Mouse (Mus musculus) limb, embryonic 10.5 days (tissue): ENCODE measurements around the gene Lipe. TPM values are rescaled to one million over a fixed set of nuclear protein-coding genes. Genes with fewer than 3 reads are reported as not detected.
A peak's percentile ranks its signal among the peaks of the same experiment; 100 is the strongest.

Source experiments
- DNase-seq: peaks from one replicate; pipeline ENCODE4 v3.0.0-alpha.2; 2017; ENCODE audit warnings: low spot score
- H3K27ac ChIP-seq: fragments of 300-500 bp; sonication (generic); 2 replicates; pipeline ENCODE4 v1.5.1; 2016; ENCODE audit warnings: mild to moderate bottlenecking
- H3K27me3 ChIP-seq: fragments of 300-500 bp; sonication (generic); 2 replicates; pipeline ENCODE4 v1.6.1; 2016; ENCODE audit warnings: low read depth, mild to moderate bottlenecking; ENCODE audit not compliant: poor library complexity, severe bottlenecking
- H3K36me3 ChIP-seq: fragments of 300-500 bp; sonication (generic); 2 replicates; pipeline ENCODE4 v1.6.1; 2016; ENCODE audit warnings: mild to moderate bottlenecking, moderate library complexity
- H3K4me1 ChIP-seq: fragments of 300-500 bp; sonication (generic); 2 replicates; pipeline ENCODE4 v1.6.1; 2016
- H3K4me3 ChIP-seq: fragments of 300-500 bp; sonication (generic); 2 replicates; pipeline ENCODE4 v1.5.1; 2016; ENCODE audit warnings: mild to moderate bottlenecking, moderate library complexity
- H3K9me3 ChIP-seq: fragments of 300-500 bp; sonication (generic); replicated peaks from 2 replicates; pipeline ENCODE4 v1.6.1; 2016; ENCODE audit warnings: mild to moderate bottlenecking
- WGBS: fragments of 180-500 bp; shearing (Covaris S2); methylation state at CpG from one replicate; pipeline ENCODE4 v1.1.7; 2016; 5-methylcytosine and 5-hydroxymethylcytosine counted together
- polyA plus RNA-seq: library from polyadenylated mRNA; unstranded; fragments of >200 nt; fragmentation: Nextera tagmentation; extraction: Ambion mirVana; gene quantifications from 2 replicates; pipeline ENCODE4 v1.2.1, GENCODE M21; 2016

Gene Lipe
- polyA plus RNA-seq, 1 experiment from 2014 or later, result 8.9 TPM

GRCm38 (mm10) chr7:25363151-25363550 lies 35.4 kb downstream of the Lipe start:
- peaks cover 70% of the 10 kb centered on the region for H3K36me3 ChIP-seq
- peaks cover 36% of the 10 kb centered on the region for H3K27me3 ChIP-seq
- 90% methylated on average over 19 of the region's 19 CpGs for WGBS
- no peak overlapping the region for H3K4me3 ChIP-seq
- no peak for DNase-seq
- H3K27ac ChIP-seq, result no peak overlapping the region
- H3K9me3 ChIP-seq, result no peaks in the 10 kb centered on the region
- H3K4me1 ChIP-seq, result peaks cover 18% of the 10 kb centered on the region

- WGBS, result 87% methylated on average over 19 of the region's 19 CpGs
- DNase-seq, result no peak
- Histone ChIP-seq H3K36me3 (peaks cover 98% of the 10 kb centered on the region), H3K4me1 (no peaks in the 10 kb centered on the region), H3K27me3 (no peaks in the 10 kb centered on the region), H3K4me3 (no peak overlapping the region; the same call in 1 of the 2 replicates), H3K9me3 (no peaks in the 10 kb centered on the region), H3K27ac (no peak overlapping the region)
Observed at GRCm38 (mm10) chr7:25358721-25359206, 39.7 kb downstream of the Lipe start.

GRCm38 (mm10) chr7:25348861-25349260 lies 49.6 kb downstream of the Lipe start:
- Histone ChIP-seq H3K9me3 (peaks cover 5% of the 10 kb centered on the region; the same call in 1 of the 2 replicates), H3K36me3 (peaks cover 97% of the 10 kb centered on the region), H3K4me3 (no peak overlapping the region), H3K27me3 (no peaks in the 10 kb centered on the region), H3K4me1 (no peaks in the 10 kb centered on the region), H3K27ac (no peak overlapping the region)
- 88% methylated on average over 8 of the region's 8 CpGs for WGBS
- no peak for DNase-seq

GRCm38 (mm10) chr7:25341000-25341784 lies 57.3 kb downstream of the Lipe start:
- no peak for DNase-seq
- H3K36me3 ChIP-seq, result peaks cover 91% of the 10 kb centered on the region
- WGBS, result 88% methylated on average over 20 of the region's 20 CpGs

GRCm38 (mm10) chr7:25339329-25339728 lies 59.2 kb downstream of the Lipe start:
- H3K27ac ChIP-seq, result no peak overlapping the region
- WGBS, result 88% methylated on average over 9 of the region's 9 CpGs
- no peak overlapping the region for H3K4me3 ChIP-seq
- no peaks in the 10 kb centered on the region for H3K27me3 ChIP-seq
- DNase-seq, result no peak
- 0 out of 2 replicates have a peak, but pooled peaks cover 2% of the 10 kb centered on the region for H3K9me3 ChIP-seq
- peaks cover 93% of the 10 kb centered on the region for H3K36me3 ChIP-seq
- no peaks in the 10 kb centered on the region for H3K4me1 ChIP-seq

More at GRCm38 (mm10) chr7:25341000-25341784, 57.3 kb downstream of the Lipe start:
- Histone ChIP-seq H3K4me3 (no peak overlapping the region), H3K27ac (0 out of 2 replicates have a peak overlapping the region, but pooled peaks have one; percentile 9), H3K27me3 (no peaks in the 10 kb centered on the region), H3K9me3 (0 out of 2 replicates have a peak, but pooled peaks cover 2% of the 10 kb centered on the region), H3K4me1 (no peaks in the 10 kb centered on the region)

GRCm38 (mm10) chr7:25334472-25334871 lies 64.0 kb downstream of the Lipe start:
- Histone ChIP-seq H3K27me3 (no peaks in the 10 kb centered on the region), H3K9me3 (0 out of 2 replicates have a peak, but pooled peaks cover 2% of the 10 kb centered on the region), H3K36me3 (peaks cover 94% of the 10 kb centered on the region), H3K4me1 (no peaks in the 10 kb centered on the region), H3K4me3 (no peak overlapping the region), H3K27ac (no peak overlapping the region)
- WGBS, result 83% methylated on average over 12 of the region's 12 CpGs
- DNase-seq, result no peak

- Histone ChIP-seq H3K9me3 (0 out of 2 replicates have a peak, but pooled peaks cover 2% of the 10 kb centered on the region), H3K27me3 (no peaks in the 10 kb centered on the region), H3K27ac (no peak overlapping the region), H3K4me3 (no peak overlapping the region; the same call in 1 of the 2 replicates), H3K4me1 (no peaks in the 10 kb centered on the region), H3K36me3 (peaks cover 96% of the 10 kb centered on the region)
- 43% methylated on average over 16 of the region's 16 CpGs for WGBS
- DNase-seq, result peak; percentile 85
Observed at GRCm38 (mm10) chr7:25333596-25334307, 64.8 kb downstream of the Lipe start.

Other genes starting within 250 kb of the Lipe start
- 3.3 and 4.1 TPM in 2 replicates for gene Pou2f2, start 219.0 kb downstream of the Lipe start, polyA plus RNA-seq
- 10.5 and 11.5 TPM in 2 replicates for gene Dedd2, start 178.1 kb downstream of the Lipe start, polyA plus RNA-seq
- 3.1 and 3.3 TPM in 2 replicates for gene Zfp526, start 177.3 kb downstream of the Lipe start, polyA plus RNA-seq
- gene Gsk3a, start 160.9 kb downstream of the Lipe start, polyA plus RNA-seq, result 11.7 and 12.0 TPM in 2 replicates
- 14.2 and 16.6 TPM in 2 replicates for gene Erf, start 147.9 kb downstream of the Lipe start, polyA plus RNA-seq
- 21.4 and 25.2 TPM in 2 replicates for gene Cic, start 131.0 kb downstream of the Lipe start, polyA plus RNA-seq
- gene Pafah1b3, start 100.7 kb downstream of the Lipe start, polyA plus RNA-seq, result 224 and 248 TPM in 2 replicates
- gene Prr19, start 97.3 kb downstream of the Lipe start, polyA plus RNA-seq, result 1.1 and 1.3 TPM in 2 replicates
- gene Tmem145, start 92.6 kb downstream of the Lipe start, polyA plus RNA-seq, result 0.14 and 0.38 TPM in 2 replicates
- gene Megf8, start 81.5 kb downstream of the Lipe start, polyA plus RNA-seq, result 17.6 and 22.2 TPM in 2 replicates
- not detected in 2 replicates for gene Cnfn, start 29.0 kb downstream of the Lipe start, polyA plus RNA-seq
- gene Cxcl17, start 14.2 kb upstream of the Lipe start, polyA plus RNA-seq, result 0.54 and 0.91 TPM in 2 replicates
- 1.5 and 1.7 TPM in 2 replicates for gene Ceacam1, start 78.9 kb upstream of the Lipe start, polyA plus RNA-seq
- 0.08 TPM in 1 of 2 replicates, not detected in the other for gene Ceacam2, start 141.1 kb upstream of the Lipe start, polyA plus RNA-seq
- not detected in 2 replicates for gene Erich4, start 217.2 kb upstream of the Lipe start, polyA plus RNA-seq
- gene Dmac2, start 220.7 kb upstream of the Lipe start, polyA plus RNA-seq, result 34.1 and 35.2 TPM in 2 replicates
- 1.4 and 1.9 TPM in 2 replicates for gene B3gnt8, start 227.9 kb upstream of the Lipe start, polyA plus RNA-seq